Mouse (Mus musculus): ENCODE measurements around the gene Ccdc88b.

DNA sequence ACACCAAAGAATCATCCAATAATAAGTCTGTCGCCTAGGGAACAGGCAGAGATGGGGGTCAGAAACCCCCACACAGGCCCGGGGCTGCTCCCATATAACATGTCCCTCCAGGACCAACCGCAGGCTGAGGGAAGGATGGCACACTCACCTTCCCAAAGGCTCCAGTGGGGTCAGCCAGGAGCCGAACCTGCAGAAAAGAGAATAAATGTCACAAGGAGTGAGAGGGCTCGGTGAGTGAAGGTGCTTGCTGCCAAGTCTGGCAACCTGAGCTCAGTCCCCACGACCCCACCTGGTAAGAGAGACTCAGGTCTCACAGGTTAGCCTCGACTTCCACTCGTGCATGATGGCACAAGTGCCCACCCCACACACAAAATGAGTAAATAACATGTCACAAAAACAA lies 49.1 kb upstream of the Ccdc88b start:
- TF ChIP-seq POLR2A (IDR thresholded peaks at IDR 0.05; ENCODE audit: low read depth, low read length) = no peak
- TF ChIP-seq CTCF (IDR thresholded peaks at IDR 0.05; ENCODE audit: extremely low read depth, insufficient read depth, insufficient read length, insufficient replicate concordance) = no peak
